Mouse (Mus musculus) bone marrow macrophage, adult 2 months (primary cell): ENCODE results near the gene Dkk3.

Experiments
- CTCF ChIP-seq: IDR thresholded peaks from 2 replicates; pipeline ENCODE4 v1.5.1; 2012; ENCODE audit warnings: low read depth, mild to moderate bottlenecking, low read length, moderate library complexity
- POLR2A ChIP-seq: IDR thresholded peaks from 2 replicates; pipeline ENCODE4 v1.6.1; 2012; ENCODE audit warnings: mild to moderate bottlenecking, low read depth, low read length, borderline replicate concordance

GRCm38 (mm10) chr7:112165593-112165992, 6.7 kb upstream of the Dkk3 start:
- TF ChIP-seq POLR2A (no peak), CTCF (no peak)
